Mouse (Mus musculus) intestine, embryonic 16.5 days (tissue): ENCODE measurements at regions not wholly inside any gene's neighbourhood (a gene's known extent, or its start where the extent isn't known, plus 50 kb on each side); places are given as distances from the start of the nearest gene placed in this dataset.

ENCODE experiments used
- ATAC-seq: fragments of 200-750 bp; cut with Nextera tagmentation; 2 replicates; pipeline ENCODE4 v1.8.0; 2017; ENCODE audit warnings: moderate TSS enrichment, moderate library complexity
- H3K27ac ChIP-seq: fragments of 300-500 bp; sonication (generic); 2 replicates; pipeline ENCODE4 v1.5.1; 2014; ENCODE audit warnings: mild to moderate bottlenecking, low read length
- H3K27me3 ChIP-seq: fragments of 300-500 bp; sonication (generic); replicated peaks from 2 replicates; pipeline ENCODE4 v1.6.1; 2014; ENCODE audit warnings: low read length, control low read depth, mixed read lengths; ENCODE audit not compliant: control insufficient read depth, insufficient read depth
- H3K36me3 ChIP-seq: fragments of 300-500 bp; sonication (generic); 2 replicates; pipeline ENCODE4 v1.6.1; 2014; ENCODE audit warnings: low read length, control low read depth; ENCODE audit not compliant: control insufficient read depth, insufficient read depth
- H3K4me1 ChIP-seq: fragments of 300-500 bp; sonication (generic); 2 replicates; pipeline ENCODE4 v1.6.1; 2014; ENCODE audit warnings: low read length, control low read depth, mixed read lengths; ENCODE audit not compliant: control insufficient read depth, insufficient read depth
- H3K4me2 ChIP-seq: fragments of 300-500 bp; sonication (generic); 2 replicates; pipeline ENCODE4 v1.6.1; 2014; ENCODE audit warnings: low read depth, low read length, control low read depth
- H3K4me3 ChIP-seq: fragments of 300-500 bp; sonication (generic); 2 replicates; pipeline ENCODE4 v1.5.1; 2014; ENCODE audit warnings: mild to moderate bottlenecking, low read length
- H3K9ac ChIP-seq: fragments of 300-500 bp; sonication (generic); 2 replicates; pipeline ENCODE4 v1.6.1; 2014; ENCODE audit warnings: low read depth, low read length
- H3K9me3 ChIP-seq: fragments of 300-500 bp; sonication (generic); 2 replicates; pipeline ENCODE4 v1.6.1; 2016; ENCODE audit warnings: low read length, control low read depth; ENCODE audit not compliant: control insufficient read depth
- WGBS: fragments of 180-500 bp; shearing (Covaris S2); extraction: QIAGEN DNeasy Blood & Tissue Kit; methylation state at CpG from one replicate; pipeline ENCODE4 v1.1.7; 2014; 5-methylcytosine and 5-hydroxymethylcytosine counted together

GRCm38 (mm10) chr6:100480525-100480924 lies 190.4 kb downstream of the Shq1 start:
- 84% methylated on average over 3 of the region's 3 CpGs for WGBS
- Histone ChIP-seq H3K4me1 (peaks cover 17% of the 10 kb centered on the region), H3K4me3 (no peak overlapping the region), H3K9me3 (no peaks in the 10 kb centered on the region), H3K27ac (no peak overlapping the region), H3K27me3 (no peaks in the 10 kb centered on the region), H3K9ac (no peak overlapping the region), H3K4me2 (no peak overlapping the region), H3K36me3 (no peaks in the 10 kb centered on the region)
- no peak for ATAC-seq

DNA sequence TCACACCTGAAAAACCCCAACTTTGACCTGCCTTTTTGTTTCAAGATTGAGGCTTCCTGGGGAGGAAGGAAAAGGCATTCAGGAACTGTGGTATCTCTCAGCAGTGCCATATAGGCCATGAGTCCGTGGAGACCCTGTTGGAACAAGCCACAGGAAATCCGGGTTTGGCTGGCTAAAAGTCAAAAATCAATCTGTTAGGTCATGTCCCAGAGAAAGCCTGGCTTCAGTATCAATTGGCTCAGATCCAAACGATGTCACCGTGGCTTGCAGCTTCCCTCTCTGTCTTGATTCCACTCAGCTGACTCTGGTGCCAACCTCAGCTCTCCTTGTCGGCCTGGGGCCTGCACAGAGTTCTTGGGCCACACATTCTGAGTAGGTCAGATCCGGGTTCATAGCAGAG lies 191.1 kb downstream of the Shq1 start:
- no peaks in the 10 kb centered on the region for H3K27me3 ChIP-seq
- H3K4me3 ChIP-seq: no peak overlapping the region
- H3K36me3 ChIP-seq: no peaks in the 10 kb centered on the region
- H3K4me2 ChIP-seq: no peak overlapping the region
- H3K27ac ChIP-seq: no peak overlapping the region
- WGBS: 49% methylated on average over 6 of the region's 6 CpGs
- no peak for ATAC-seq
- H3K9ac ChIP-seq: no peak overlapping the region
- H3K4me1 ChIP-seq: peaks cover 17% of the 10 kb centered on the region
- no peaks in the 10 kb centered on the region for H3K9me3 ChIP-seq

- Histone ChIP-seq H3K27ac (no peak overlapping the region), H3K9ac (no peak overlapping the region), H3K27me3 (no peaks in the 10 kb centered on the region), H3K9me3 (no peaks in the 10 kb centered on the region), H3K4me3 (no peak overlapping the region), H3K36me3 (no peaks in the 10 kb centered on the region), H3K4me2 (no peak overlapping the region), H3K4me1 (peaks cover 17% of the 10 kb centered on the region)
- WGBS: 87% methylated on average over 4 of the region's 4 CpGs
- ATAC-seq: no peak
Observed at GRCm38 (mm10) chr6:100479455-100479854, 191.5 kb downstream of the Shq1 start.

GRCm38 (mm10) chr6:100476550-100477366 lies 189.5 kb upstream of the Rybp start:
- 85% methylated on average over 6 of the region's 6 CpGs for WGBS
- no peak for ATAC-seq
- Histone ChIP-seq H3K9me3 (no peaks in the 10 kb centered on the region), H3K4me3 (no peak overlapping the region), H3K4me2 (no peak overlapping the region), H3K9ac (no peak overlapping the region), H3K4me1 (no peaks in the 10 kb centered on the region), H3K27ac (no peak overlapping the region), H3K27me3 (no peaks in the 10 kb centered on the region), H3K36me3 (no peaks in the 10 kb centered on the region)

DNA sequence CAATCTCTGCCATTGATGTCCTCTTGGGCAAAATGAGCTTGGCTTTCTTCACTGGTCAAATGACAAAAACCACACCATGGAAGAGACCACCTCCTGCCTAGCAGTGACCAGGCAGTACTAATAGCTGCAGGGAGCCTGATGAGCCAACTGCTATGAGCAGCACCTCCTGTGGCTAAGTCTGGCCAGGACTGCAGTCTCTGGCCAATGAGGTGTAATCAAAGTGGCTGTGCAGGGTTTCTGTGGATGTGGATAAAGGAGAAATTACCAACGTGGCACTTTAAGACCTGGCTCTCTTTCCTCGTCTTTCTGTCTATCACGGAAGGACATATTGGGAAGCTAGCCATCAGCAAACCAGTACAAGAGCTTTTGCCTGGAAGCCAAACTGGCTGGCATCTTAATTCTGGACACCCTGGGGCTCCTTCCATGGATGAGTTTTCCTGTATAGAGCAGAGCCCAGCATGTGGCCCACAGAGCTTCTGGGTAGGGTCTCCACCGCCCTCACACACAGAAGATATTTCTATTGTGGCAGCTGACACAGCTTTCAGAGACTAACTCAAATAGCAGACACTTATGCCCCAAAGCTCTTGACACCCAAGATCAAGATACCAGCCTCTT lies 188.2 kb upstream of the Rybp start:
- Histone ChIP-seq H3K9me3 (no peaks in the 10 kb centered on the region), H3K9ac (no peak overlapping the region), H3K4me2 (no peak overlapping the region), H3K27ac (no peak overlapping the region), H3K36me3 (no peaks in the 10 kb centered on the region), H3K27me3 (no peaks in the 10 kb centered on the region), H3K4me1 (no peaks in the 10 kb centered on the region), H3K4me3 (no peak overlapping the region)
- 73% methylated on average over 4 of the region's 4 CpGs for WGBS
- ATAC-seq: no peak

- Histone ChIP-seq H3K9ac (no peak overlapping the region), H3K4me3 (no peak overlapping the region), H3K27me3 (no peaks in the 10 kb centered on the region), H3K4me1 (no peaks in the 10 kb centered on the region), H3K4me2 (no peak overlapping the region), H3K27ac (no peak overlapping the region), H3K36me3 (no peaks in the 10 kb centered on the region), H3K9me3 (no peaks in the 10 kb centered on the region)
- ATAC-seq: no peak
- 75% methylated on average over 9 of the region's 9 CpGs for WGBS
Observed at GRCm38 (mm10) chr6:100474326-100474725, 187.0 kb upstream of the Rybp start.

DNA sequence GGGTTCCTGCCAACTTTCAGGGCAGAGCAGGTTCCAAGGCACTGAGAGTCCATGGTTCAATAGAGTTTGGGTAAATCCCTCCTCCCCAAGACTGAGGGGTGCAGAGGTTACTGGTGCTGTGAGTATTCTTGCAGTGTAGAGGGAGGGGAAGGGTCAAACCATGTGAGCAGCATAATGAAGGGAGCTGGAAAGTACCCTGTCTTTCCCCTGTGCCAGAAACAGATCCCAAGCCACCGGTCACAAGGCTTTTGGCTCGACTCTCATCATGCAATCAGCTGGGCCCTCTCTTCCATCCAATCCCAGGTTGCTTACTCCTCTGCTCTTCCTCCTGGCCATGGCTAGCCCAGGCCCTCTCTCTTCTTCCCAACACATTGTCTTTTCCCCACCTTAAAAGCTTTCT lies 182.8 kb upstream of the Rybp start:
- Histone ChIP-seq H3K36me3 (no peaks in the 10 kb centered on the region), H3K4me2 (no peak overlapping the region), H3K27ac (no peak overlapping the region), H3K9me3 (no peaks in the 10 kb centered on the region), H3K4me1 (no peaks in the 10 kb centered on the region), H3K27me3 (no peaks in the 10 kb centered on the region), H3K4me3 (no peak overlapping the region), H3K9ac (no peak overlapping the region)
- no peak for ATAC-seq
- WGBS: 63% methylated on average over 2 of the region's 2 CpGs

GRCm38 (mm10) chr6:100462757-100463156 lies 175.5 kb upstream of the Rybp start:
- Histone ChIP-seq H3K27ac (no peak overlapping the region), H3K27me3 (no peaks in the 10 kb centered on the region), H3K4me2 (no peak overlapping the region), H3K4me3 (no peak overlapping the region), H3K9ac (no peak overlapping the region), H3K9me3 (peaks cover 13% of the 10 kb centered on the region; the same call in 1 of the 2 replicates), H3K36me3 (no peaks in the 10 kb centered on the region), H3K4me1 (no peaks in the 10 kb centered on the region)
- WGBS: 84% methylated on average over 2 of the region's 2 CpGs
- ATAC-seq: no peak

- ATAC-seq: no peak
- no peak overlapping the region for H3K9ac ChIP-seq
- no peaks in the 10 kb centered on the region for H3K4me1 ChIP-seq
- no peaks in the 10 kb centered on the region for H3K27me3 ChIP-seq
- H3K4me3 ChIP-seq: no peak overlapping the region
- no peak overlapping the region for H3K4me2 ChIP-seq
- H3K9me3 ChIP-seq: peaks cover 8% of the 10 kb centered on the region
- H3K36me3 ChIP-seq: no peaks in the 10 kb centered on the region
- WGBS: 89% methylated on average over 3 of the region's 3 CpGs
- no peak overlapping the region for H3K27ac ChIP-seq
Observed at GRCm38 (mm10) chr6:100453401-100453800, 166.1 kb upstream of the Rybp start.
